Mouse (Mus musculus) E14TG2a.4 (cell line): Measurements from ENCODE around the gene Nxn.
A peak's percentile ranks its signal among the peaks of the same experiment; 100 is the strongest.

Source experiments
- H3K27me3 ChIP-seq: 2 replicates; pipeline ENCODE4 v1.6.1; 2014; ENCODE audit warnings: low read length, control low read depth; ENCODE audit not compliant: insufficient read depth
- H3K36me3 ChIP-seq: 2 replicates; pipeline ENCODE4 v1.6.1; 2014; ENCODE audit warnings: low read length, control low read depth; ENCODE audit not compliant: insufficient read depth
- H3K4me1 ChIP-seq: replicated peaks from 2 replicates; pipeline ENCODE4 v1.6.1; 2014; ENCODE audit warnings: low read depth, low read length, control low read depth
- H3K4me3 ChIP-seq: replicated peaks from 2 replicates; pipeline ENCODE4 v1.5.1; 2014; ENCODE audit warnings: mild to moderate bottlenecking, low read length
- H3K9me3 ChIP-seq: 2 replicates; pipeline ENCODE4 v1.6.1; 2014; ENCODE audit warnings: low read length, control low read depth
- CTCF ChIP-seq: conservative IDR thresholded peaks from 2 replicates; pipeline ENCODE4 v1.5.1; 2014; ENCODE audit warnings: low read length
- NANOG ChIP-seq: IDR thresholded peaks from 2 replicates; pipeline ENCODE4 v1.6.1; 2014; ENCODE audit warnings: borderline replicate concordance, low read length, mixed read lengths
- POU5F1 ChIP-seq: IDR thresholded peaks from 2 replicates; pipeline ENCODE4 v1.6.1; 2014; ENCODE audit warnings: low read length, borderline replicate concordance

Gene Nxn

GRCm38 (mm10) chr11:76410826-76411225, 11.9 kb upstream of the Nxn start:
- Histone ChIP-seq H3K27me3 (no peaks in the 10 kb centered on the region), H3K9me3 (no peaks in the 10 kb centered on the region), H3K4me1 (peaks cover 12% of the 10 kb centered on the region), H3K4me3 (no peak overlapping the region), H3K36me3 (peaks cover 60% of the 10 kb centered on the region)
- TF ChIP-seq POU5F1 (no peak), CTCF (peak; percentile 66)

GRCm38 (mm10) chr11:76406702-76407583, 8.0 kb upstream of the Nxn start, which contains the start of gene Timm22:
Timm22 (plus strand) TSS chr11:76406952.
- Histone ChIP-seq H3K27me3 (peaks cover 18% of the 10 kb centered on the region), H3K9me3 (no peaks in the 10 kb centered on the region), H3K4me1 (peaks cover 7% of the 10 kb centered on the region), H3K4me3 (peak within 1 kb of the TSS; percentile 98), H3K36me3 (peaks cover 24% of the 10 kb centered on the region)
- TF ChIP-seq CTCF = peak; percentile 99
- no peak for TF ChIP-seq NANOG

GRCm38 (mm10) chr11:76405626-76406264, 6.8 kb upstream of the Nxn start:
- H3K4me1 ChIP-seq = peaks cover 4% of the 10 kb centered on the region; the same call in 1 of the 2 replicates
- peaks cover 19% of the 10 kb centered on the region for H3K36me3 ChIP-seq
- TF ChIP-seq CTCF (no peak), NANOG (no peak), POU5F1 (no peak)
- H3K4me3 ChIP-seq = no peak overlapping the region
- no peaks in the 10 kb centered on the region for H3K9me3 ChIP-seq
- peaks cover 25% of the 10 kb centered on the region for H3K27me3 ChIP-seq

- Histone ChIP-seq H3K9me3 (no peaks in the 10 kb centered on the region), H3K36me3 (peaks cover 17% of the 10 kb centered on the region), H3K4me1 (peaks cover 4% of the 10 kb centered on the region; the same call in 1 of the 2 replicates), H3K27me3 (peaks cover 32% of the 10 kb centered on the region), H3K4me3 (no peak overlapping the region)
- TF ChIP-seq NANOG (no peak), POU5F1 (no peak), CTCF (no peak)
Observed at GRCm38 (mm10) chr11:76405113-76405512, 6.2 kb upstream of the Nxn start.

- Histone ChIP-seq H3K9me3 (no peaks in the 10 kb centered on the region), H3K36me3 (no peaks in the 10 kb centered on the region), H3K4me3 (no peak overlapping the region), H3K4me1 (peaks cover 16% of the 10 kb centered on the region), H3K27me3 (peaks cover 59% of the 10 kb centered on the region)
- TF ChIP-seq NANOG = no peak
- TF ChIP-seq CTCF = no peak
- TF ChIP-seq POU5F1 = no peak
Observed at GRCm38 (mm10) chr11:76401398-76401797, 2.5 kb upstream of the Nxn start.

GRCm38 (mm10) chr11:76399587-76400330, 819 bp upstream of the Nxn start:
- peaks cover 66% of the 10 kb centered on the region for H3K27me3 ChIP-seq
- peaks cover 24% of the 10 kb centered on the region for H3K4me1 ChIP-seq
- no peaks in the 10 kb centered on the region for H3K36me3 ChIP-seq
- no peak for TF ChIP-seq NANOG
- no peak for TF ChIP-seq CTCF
- TF ChIP-seq POU5F1 = no peak
- no peaks in the 10 kb centered on the region for H3K9me3 ChIP-seq
- H3K4me3 ChIP-seq = peak overlapping the region; percentile 74

- no peak for TF ChIP-seq POU5F1
- H3K36me3 ChIP-seq = no peaks in the 10 kb centered on the region
- peak overlapping the region; percentile 86 for H3K4me3 ChIP-seq
- no peaks in the 10 kb centered on the region for H3K9me3 ChIP-seq
- peaks cover 36% of the 10 kb centered on the region for H3K4me1 ChIP-seq
- H3K27me3 ChIP-seq = peaks cover 65% of the 10 kb centered on the region
Observed at GRCm38 (mm10) chr11:76398312-76398797, 585 bp downstream of the Nxn start.
